10 mouse cellular contexts compared by ENCODE assay signal in the genomic region with DNA sequence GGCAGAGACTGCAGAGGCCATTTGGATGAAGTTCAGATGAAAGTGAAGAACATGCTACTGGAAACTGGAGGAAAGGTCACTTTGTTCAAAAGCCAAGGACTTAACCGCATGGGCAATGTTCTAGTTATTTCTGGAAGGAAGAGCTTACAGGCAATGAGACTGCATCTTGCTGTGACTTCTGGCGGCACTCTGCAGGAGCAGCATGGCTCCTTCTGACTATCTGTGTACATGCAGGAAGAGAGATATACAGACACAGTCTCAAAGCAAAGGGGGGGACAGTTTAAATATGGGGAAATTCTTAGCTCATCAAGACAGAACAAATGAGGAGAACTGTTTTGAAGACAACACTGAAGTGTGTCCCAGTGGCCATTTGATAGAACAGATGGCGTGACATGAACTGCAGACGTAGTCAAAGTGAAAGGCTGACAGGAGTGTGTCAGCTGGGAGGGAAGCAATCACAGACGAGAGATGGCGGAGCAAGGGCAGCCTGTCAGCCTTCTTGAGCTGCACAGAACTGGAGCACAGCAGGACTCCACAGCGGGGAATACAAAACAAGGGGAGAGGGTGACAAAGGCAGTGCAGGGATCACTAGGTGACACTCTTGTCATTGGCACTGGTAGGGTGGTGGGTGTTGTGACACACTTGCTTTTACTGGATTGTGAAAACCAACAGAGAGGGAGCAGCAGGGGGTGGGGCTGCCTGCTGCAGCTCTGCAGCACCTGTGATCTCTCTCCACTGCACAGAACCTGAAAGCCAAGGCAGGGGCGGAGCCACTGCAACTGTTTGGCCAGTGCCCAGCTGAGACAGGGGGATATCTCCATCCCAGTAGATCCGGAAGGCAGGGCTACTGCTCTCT.
DNase-seq lines count a peak whose midpoint lies in the region; ATAC-seq and TF ChIP-seq lines count a peak whose summit lies in the region.
"Had no signal": no experiment of that assay in that cellular context is flagged by ENCODE, and none has a peak within 500 bp of the region (broad histone marks: within the 10 kb centered on the region; RNA-seq: fewer than 3 reads in every experiment).

No protein-coding gene starts in this region.

- peaks cover 5% of the 10 kb centered on the region for H3K4me1 ChIP-seq in heart, adult 2 months (ENCODE audit: control insufficient read depth, insufficient read depth, low read length)
- H3K4me1 ChIP-seq in intestine, postnatal 0 days (replicated peaks; ENCODE audit: control insufficient read depth, insufficient read depth, low read length), result 0 out of 2 replicates have a peak, but pooled peaks cover 3% of the 10 kb centered on the region
- no peaks in the 10 kb centered on the region; the same call in 1 of the 2 replicates for H3K4me1 ChIP-seq in lung, postnatal 0 days (ENCODE audit: insufficient read depth, low read depth, low read length)

- H3K9ac ChIP-seq in heart, adult 2 months (ENCODE audit: low read depth, low read length), result peak overlapping the region; percentile 9
- H3K9ac ChIP-seq in intestine, postnatal 0 days (ENCODE audit: low read depth, low read length), result no peak overlapping the region
- H3K9ac ChIP-seq in lung, postnatal 0 days (replicated peaks; ENCODE audit: low read depth), result no peak overlapping the region

- H3K36me3 ChIP-seq in heart, adult 2 months (ENCODE audit: control insufficient read depth, insufficient read depth, low read length), result no peaks in the 10 kb centered on the region
- no peaks in the 10 kb centered on the region for H3K36me3 ChIP-seq in intestine, postnatal 0 days (ENCODE audit: control insufficient read depth, insufficient read depth)
- no peaks in the 10 kb centered on the region for H3K36me3 ChIP-seq in lung, postnatal 0 days (ENCODE audit: insufficient read depth, low read length)

- WGBS in heart, adult 2 months, result 48% methylated on average over 9 of the region's 9 CpGs
- WGBS in intestine, postnatal 0 days, result 51% methylated on average over 9 of the region's 9 CpGs
- 52% methylated on average over 9 of the region's 9 CpGs for WGBS in lung, postnatal 0 days

- intact Hi-C loops in left cerebral cortex, postnatal 25 days (cut with DNase I), result no loop called here
- intact Hi-C loops in heart, adult 2 months (cut with DNase I), result no loop called here

- peak; percentile 81 for ATAC-seq in cerebellum, adult (ENCODE audit: insufficient number of reproducible peaks, low FRiP score, low TSS enrichment)
- peak; percentile 44 for ATAC-seq in intestine, postnatal 0 days
- peak; percentile 72 for ATAC-seq in lung, postnatal 0 days
- ATAC-seq in erythroid progenitor cell, adult 5-6 weeks (replicated peaks; ENCODE audit: low FRiP score, poor library complexity, severe bottlenecking), result no peak
- ATAC-seq: Patski had no signal

- TF ChIP-seq POLR2A in heart, adult 2 months (IDR thresholded peaks at IDR 0.05; ENCODE audit: insufficient read depth, low read depth, low read length), result no peak

- H3K4me2 ChIP-seq in intestine, postnatal 0 days (replicated peaks; ENCODE audit: low read depth), result peak overlapping the region; percentile 47
- no peak overlapping the region for H3K4me2 ChIP-seq in lung, postnatal 0 days (replicated peaks; ENCODE audit: low read depth, low read length)

- no peak for TF ChIP-seq EP300 in heart, adult 2 months (IDR thresholded peaks at IDR 0.05; ENCODE audit: insufficient read depth, low read depth, low read length)
- TF ChIP-seq EP300 in lung, postnatal 0 days (IDR thresholded peaks at IDR 0.05), result no peak

- H3K27ac ChIP-seq in heart, adult 2 months, result peak overlapping the region; percentile 64
- no peak overlapping the region; the same call in 1 of the 2 replicates for H3K27ac ChIP-seq in intestine, postnatal 0 days (ENCODE audit: low read depth, low read length)
- H3K27ac ChIP-seq in lung, postnatal 0 days (ENCODE audit: low read length), result no peak overlapping the region

- no peak for TF ChIP-seq CTCF in heart, adult 2 months (IDR thresholded peaks at IDR 0.05)
- TF ChIP-seq CTCF in intestine, postnatal 0 days (IDR thresholded peaks at IDR 0.05; ENCODE audit: low read depth), result peak; percentile 23; the same call in 1 of the 2 replicates
- 0 out of 2 replicates have a peak, but pooled peaks have one; percentile 8 for TF ChIP-seq CTCF in lung, postnatal 0 days (IDR thresholded peaks at IDR 0.05)

- H3K27me3 ChIP-seq in heart, adult 2 months (ENCODE audit: control insufficient read depth, insufficient read depth, low read length), result no peaks in the 10 kb centered on the region
- H3K27me3 ChIP-seq in intestine, postnatal 0 days (replicated peaks; ENCODE audit: control insufficient read depth, insufficient read depth, low read length), result no peaks in the 10 kb centered on the region
- H3K27me3 ChIP-seq in lung, postnatal 0 days (replicated peaks; ENCODE audit: insufficient read depth, low read length), result no peaks in the 10 kb centered on the region
- H3K27me3 ChIP-seq: Patski had no signal

- H3K79me2 ChIP-seq in heart, adult 2 months (replicated peaks; ENCODE audit: control insufficient read depth, insufficient read depth, low read length), result no peaks in the 10 kb centered on the region

- no peak overlapping the region for H3K4me3 ChIP-seq in heart, adult 2 months
- no peak overlapping the region for H3K4me3 ChIP-seq in intestine, postnatal 0 days (ENCODE audit: low read depth, low read length)
- H3K4me3 ChIP-seq in lung, postnatal 0 days (ENCODE audit: low read depth, low read length), result no peak overlapping the region
- H3K4me3 ChIP-seq: myocyte had no signal

- no peaks in the 10 kb centered on the region for H3K9me3 ChIP-seq in intestine, postnatal 0 days (ENCODE audit: control insufficient read depth)
- no peaks in the 10 kb centered on the region for H3K9me3 ChIP-seq in lung, postnatal 0 days (ENCODE audit: low read length)

- DNase-seq in left cerebral cortex, adult 11 months (ENCODE audit: low spot score), result peak; percentile 29
- no peak for DNase-seq in left cerebral cortex, postnatal 25 days (ENCODE audit: low spot score in 2 of 2)
- peak; percentile 33 to 39 for DNase-seq in heart, adult 2 months
- DNase-seq in lung, postnatal 0 days (ENCODE audit: low spot score), result peak; percentile 54
- peak; percentile 26 for DNase-seq in right cerebral cortex, postnatal 25 days

Comparison
In these comparisons a context has a peak if more than half of its experiments do, and no peak if none do; other contexts are left out.
1. DNase-seq: peak in left cerebral cortex, adult 11 months (single experiment), heart, adult 2 months (2 of 2), lung, postnatal 0 days (single experiment) and right cerebral cortex, postnatal 25 days (single experiment); none in left cerebral cortex, postnatal 25 days (0 of 2).